ENCODE assay signal across 1 mouse cellular context in the genomic region with DNA sequence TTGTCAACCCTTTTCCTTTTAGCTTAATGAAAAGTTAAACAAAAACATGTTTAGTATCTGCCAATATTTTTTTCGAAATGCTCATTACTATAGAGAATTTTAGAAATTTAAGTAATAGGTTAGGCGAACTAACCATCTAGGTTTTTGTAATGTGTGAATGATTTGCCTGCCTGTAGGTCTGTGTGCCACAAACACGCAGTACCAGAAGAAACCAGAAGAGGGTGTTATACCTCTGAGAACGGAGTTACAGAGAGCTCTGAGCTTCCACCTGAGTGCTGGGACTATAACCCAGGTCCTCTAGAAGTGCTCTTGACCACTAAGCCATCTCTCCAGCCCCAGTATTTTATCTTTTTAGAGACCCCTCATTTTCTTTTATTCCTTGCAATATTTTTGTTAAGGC.
TF ChIP-seq lines count a peak whose summit lies in the region.

No protein-coding gene starts in this region.

TF ChIP-seq in MEL, 35 proteins besides CTCF, POLR2A, EP300 and RAD21:
- TF ChIP-seq CHD2 (IDR thresholded peaks at IDR 0.05; ENCODE audit: low read length) (no peak), BHLHE40 (IDR thresholded peaks at IDR 0.05; ENCODE audit: borderline replicate concordance, low read depth, low read length) (no peak), ZC3H11A (IDR thresholded peaks at IDR 0.05; ENCODE audit: low read depth, low read length) (no peak), USF1 (IDR thresholded peaks at IDR 0.05; ENCODE audit: low read depth, low read length) (no peak), SIN3A (IDR thresholded peaks at IDR 0.05; ENCODE audit: low read length) (no peak)
TF ChIP-seq in MEL: peak in this region for 0.
